Mouse (Mus musculus): ENCODE results near the gene Farp1.
"Not testable (repeated sequence)": the region's sequence is repeated elsewhere in the genome, so short reads cannot be mapped to it uniquely, and the experiment has no call there.

The Farp1 gene

GRCm38 (mm10) chr14:121034973-121035662, at the start of gene Farp1:
Gene Farp1 (plus strand): TSS chr14:121035200.
- DNase-seq (ENCODE audit: low read depth, low spot score) = peak; percentile 66

- no peak for DNase-seq (ENCODE audit: low read depth, low spot score)
These were observed 45.9 kb upstream of the Farp1 start for GRCm38 (mm10) chr14:120989126-120989525.

GRCm38 (mm10) chr14:120997686-120998085, 37.3 kb upstream of the Farp1 start:
- DNase-seq (ENCODE audit: low read depth, low spot score) = no peak

GRCm38 (mm10) chr14:121000561-121001340, 34.2 kb upstream of the Farp1 start:
- DNase-seq (ENCODE audit: low read depth, low spot score) = no peak

- no peak for DNase-seq (ENCODE audit: low read depth, low spot score)
These were observed 29.4 kb upstream of the Farp1 start for GRCm38 (mm10) chr14:121005621-121006020.

- no peak for DNase-seq (ENCODE audit: low read depth, low spot score)
These were observed 29.0 kb upstream of the Farp1 start for GRCm38 (mm10) chr14:121006021-121006420.

- no peak for DNase-seq (ENCODE audit: low read depth, low spot score)
These were observed 19.8 kb upstream of the Farp1 start for GRCm38 (mm10) chr14:121015114-121015690.

GRCm38 (mm10) chr14:121022403-121022802, 12.6 kb upstream of the Farp1 start:
- no peak for DNase-seq (ENCODE audit: low read depth, low spot score)

GRCm38 (mm10) chr14:121025381-121025780, 9.6 kb upstream of the Farp1 start:
- no peak for DNase-seq (ENCODE audit: low read depth, low spot score)

GRCm38 (mm10) chr14:121031396-121031795, 3.6 kb upstream of the Farp1 start:
- DNase-seq (ENCODE audit: low read depth, low spot score) = no peak

- DNase-seq (ENCODE audit: low read depth, low spot score) = no peak
These were observed 475 bp upstream of the Farp1 start for GRCm38 (mm10) chr14:121034525-121034924.

GRCm38 (mm10) chr14:121035663-121036473, 868 bp downstream of the Farp1 start:
- DNase-seq (ENCODE audit: low read depth, low spot score) = peak; percentile 28

- no peak for DNase-seq (ENCODE audit: low read depth, low spot score)
These were observed 1.7 kb downstream of the Farp1 start for GRCm38 (mm10) chr14:121036612-121037221.

GRCm38 (mm10) chr14:121037276-121037675, 2.3 kb downstream of the Farp1 start:
- no peak for DNase-seq (ENCODE audit: low read depth, low spot score)

GRCm38 (mm10) chr14:121038676-121039075, 3.7 kb downstream of the Farp1 start:
- no peak for DNase-seq (ENCODE audit: low read depth, low spot score)

- no peak for DNase-seq (ENCODE audit: low read depth, low spot score)
These were observed 9.1 kb downstream of the Farp1 start for GRCm38 (mm10) chr14:121044145-121044544.

GRCm38 (mm10) chr14:121046313-121046961, 11.4 kb downstream of the Farp1 start:
- DNase-seq (ENCODE audit: low read depth, low spot score) = no peak

GRCm38 (mm10) chr14:121047780-121048179, 12.8 kb downstream of the Farp1 start:
- no peak for DNase-seq (ENCODE audit: low read depth, low spot score)

GRCm38 (mm10) chr14:121051002-121051401, 16.0 kb downstream of the Farp1 start:
- not testable (repeated sequence) for DNase-seq (ENCODE audit: low read depth, low spot score)

GRCm38 (mm10) chr14:121053020-121053518, 18.1 kb downstream of the Farp1 start:
- DNase-seq (ENCODE audit: low read depth, low spot score) = no peak

GRCm38 (mm10) chr14:121054062-121054461, 19.1 kb downstream of the Farp1 start:
- no peak for DNase-seq (ENCODE audit: low read depth, low spot score)
